Mouse (Mus musculus): ENCODE results near the gene Lipe.
A peak's percentile ranks its signal among the peaks of the same experiment; 100 is the strongest.

Lipe gene

DNA sequence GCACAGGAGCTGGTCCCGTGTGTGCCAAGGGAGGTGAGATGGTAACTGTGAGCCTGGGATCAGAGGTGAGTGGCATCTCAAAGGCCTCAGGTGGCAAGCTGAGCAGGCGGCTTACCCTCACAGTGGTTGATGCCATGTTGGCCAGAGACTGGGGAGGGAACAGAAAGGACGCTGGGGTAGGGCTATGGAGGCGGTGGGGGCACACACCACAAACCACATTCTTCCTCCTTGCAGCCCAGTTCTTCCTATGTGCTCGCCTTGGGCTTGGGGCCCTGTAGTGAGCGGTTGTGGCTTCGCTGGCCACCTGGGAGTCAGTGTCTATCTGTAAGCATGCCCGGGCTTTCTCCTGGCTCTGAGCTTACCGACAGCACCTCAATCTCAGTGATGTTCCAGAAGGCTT, 13.7 kb downstream of the Lipe start:
- DNase-seq = no peak

DNA sequence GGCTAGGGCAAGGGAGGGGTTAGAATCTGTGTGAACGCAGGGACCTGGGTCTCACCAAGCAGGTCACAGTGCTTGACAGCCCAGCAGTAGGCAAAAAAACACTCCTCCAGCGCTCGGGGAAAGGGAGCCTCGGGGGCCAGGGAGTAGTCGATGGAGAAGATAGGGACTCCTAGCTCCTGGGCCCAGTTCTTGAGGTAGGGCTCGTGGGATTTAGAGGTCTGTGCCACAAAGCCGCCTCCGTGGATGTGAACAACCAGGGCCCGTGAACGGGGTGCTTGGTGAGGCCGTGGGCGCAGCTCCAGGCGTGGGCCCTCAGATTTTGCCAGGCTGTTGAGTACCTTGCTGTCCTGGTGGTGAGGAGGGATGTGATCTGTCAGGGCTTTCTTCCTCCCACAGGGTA, 14.2 kb downstream of the Lipe start:
- DNase-seq = no peak

DNA sequence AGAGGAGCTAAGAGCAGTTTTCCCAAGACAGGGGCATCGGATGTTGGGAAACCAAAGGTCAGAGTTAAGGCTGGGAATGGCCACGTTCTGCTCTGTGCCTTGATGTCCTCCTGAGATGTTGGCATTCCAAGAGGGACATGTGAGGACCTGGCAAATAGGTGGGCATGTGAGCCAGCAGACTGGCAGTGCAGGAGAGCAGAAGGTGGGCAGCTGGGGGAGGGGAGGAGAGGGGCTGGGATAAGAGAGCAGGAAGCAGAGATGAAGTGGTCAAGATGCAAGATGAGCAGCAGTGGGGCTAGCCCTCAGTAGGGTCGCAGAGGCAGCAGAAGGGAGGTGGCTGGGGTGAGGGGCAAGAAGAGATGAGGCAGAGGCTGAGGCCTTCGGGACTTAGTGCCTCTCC, 14.6 kb downstream of the Lipe start:
- DNase-seq = no peak

DNA sequence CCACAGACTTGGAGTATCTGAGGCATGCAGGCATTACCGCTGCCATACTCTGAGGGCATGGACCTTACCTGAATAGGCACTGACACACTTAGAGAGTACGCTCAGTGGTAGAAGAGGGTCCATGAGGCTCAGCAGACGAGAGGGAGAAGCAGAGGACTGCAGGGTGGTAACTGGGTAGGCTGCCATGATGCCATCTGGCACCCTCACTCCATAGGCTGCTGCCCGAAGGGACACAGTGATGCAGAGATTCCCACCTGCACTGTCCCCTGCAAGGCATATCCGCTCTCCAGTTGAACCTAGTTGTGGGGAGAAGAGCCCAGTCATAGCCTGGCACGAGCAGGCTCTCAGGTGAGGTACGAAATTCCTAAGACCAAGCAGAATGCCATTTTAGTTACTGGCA, 15.1 kb downstream of the Lipe start:
- no peak for DNase-seq

DNA sequence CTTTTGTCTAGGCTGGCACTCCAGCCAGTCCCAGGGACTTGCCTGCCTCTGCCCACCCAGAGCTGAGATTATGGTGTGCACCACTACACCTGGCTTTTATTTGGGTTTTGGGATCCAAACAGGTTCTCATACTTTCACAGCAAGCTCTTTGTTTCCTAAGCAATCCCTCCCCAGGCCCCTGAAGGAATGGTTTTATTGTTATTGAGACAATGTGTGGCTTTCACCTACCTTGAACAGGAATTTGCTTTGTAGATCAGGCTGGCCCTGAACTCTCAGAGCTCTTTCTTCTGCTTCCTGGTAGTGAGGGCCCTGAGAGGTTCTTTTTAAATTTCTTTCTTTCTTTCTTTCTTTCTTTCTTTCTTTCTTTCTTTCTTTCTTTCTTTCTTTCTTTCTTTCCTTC, 16.0 kb downstream of the Lipe start:
- DNase-seq = no peak

DNA sequence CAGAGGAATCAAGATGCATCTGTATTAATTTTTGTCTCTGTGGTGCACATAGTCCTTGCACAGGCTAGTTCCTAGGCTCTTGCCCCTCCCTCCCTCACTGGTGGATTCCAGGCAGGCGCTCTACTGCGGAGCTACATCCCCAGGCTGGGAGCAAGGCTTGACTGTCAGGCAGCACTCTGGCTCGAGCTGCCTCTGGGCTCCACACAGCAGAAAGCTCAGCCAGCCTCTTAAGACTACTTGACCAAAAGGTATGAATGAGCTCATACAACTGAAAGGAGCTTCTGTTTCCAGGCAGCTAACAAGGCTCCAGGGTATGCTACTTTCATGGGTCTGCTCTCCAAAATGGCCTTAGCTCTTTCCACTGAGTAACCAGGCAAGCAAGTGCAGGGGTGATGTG, 17.2 kb downstream of the Lipe start:
- no peak for DNase-seq

DNA sequence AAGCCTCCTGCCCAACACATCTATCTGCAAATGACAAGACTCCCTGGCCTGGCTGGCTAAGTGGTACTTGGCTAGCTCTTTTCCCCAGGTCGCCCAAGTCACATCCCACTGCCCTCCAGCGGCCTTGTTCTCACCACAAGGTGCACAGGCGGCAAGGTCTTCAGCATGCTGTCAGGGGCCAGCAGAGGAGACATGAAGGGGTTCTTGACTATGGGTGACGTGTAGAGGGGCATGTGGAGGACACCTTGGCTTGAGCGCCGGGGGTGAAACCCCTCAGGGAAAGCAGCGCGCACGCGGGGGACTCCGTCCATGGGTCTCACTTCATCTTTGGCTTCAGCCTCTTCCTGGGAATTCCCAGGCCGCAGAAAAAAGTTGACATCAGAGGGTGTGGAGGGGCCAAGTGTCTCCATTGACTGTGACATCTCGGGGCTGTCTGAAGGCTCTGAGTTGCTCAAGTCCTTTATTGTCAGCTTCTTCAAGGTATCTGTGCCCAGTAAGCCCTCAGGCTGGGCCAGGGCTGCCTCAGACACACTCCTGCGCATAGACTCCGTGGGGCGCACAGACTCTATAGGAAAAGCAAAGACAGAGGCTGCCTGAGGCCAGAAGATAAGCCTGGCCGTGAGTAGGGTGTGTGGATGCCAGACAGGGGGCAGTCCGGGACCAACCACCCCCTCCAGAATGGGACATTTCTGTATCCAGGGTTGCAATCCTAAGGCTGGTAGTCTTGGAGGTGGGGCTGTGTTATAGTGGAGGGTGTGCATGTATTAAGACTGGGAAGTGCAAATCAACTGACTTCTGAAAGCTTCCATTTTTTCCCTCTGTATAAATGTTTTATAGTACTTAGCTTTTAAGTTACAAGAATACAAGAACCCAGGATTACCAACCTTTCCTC, 17.9 kb downstream of the Lipe start:
- peak; percentile 41 for DNase-seq

DNA sequence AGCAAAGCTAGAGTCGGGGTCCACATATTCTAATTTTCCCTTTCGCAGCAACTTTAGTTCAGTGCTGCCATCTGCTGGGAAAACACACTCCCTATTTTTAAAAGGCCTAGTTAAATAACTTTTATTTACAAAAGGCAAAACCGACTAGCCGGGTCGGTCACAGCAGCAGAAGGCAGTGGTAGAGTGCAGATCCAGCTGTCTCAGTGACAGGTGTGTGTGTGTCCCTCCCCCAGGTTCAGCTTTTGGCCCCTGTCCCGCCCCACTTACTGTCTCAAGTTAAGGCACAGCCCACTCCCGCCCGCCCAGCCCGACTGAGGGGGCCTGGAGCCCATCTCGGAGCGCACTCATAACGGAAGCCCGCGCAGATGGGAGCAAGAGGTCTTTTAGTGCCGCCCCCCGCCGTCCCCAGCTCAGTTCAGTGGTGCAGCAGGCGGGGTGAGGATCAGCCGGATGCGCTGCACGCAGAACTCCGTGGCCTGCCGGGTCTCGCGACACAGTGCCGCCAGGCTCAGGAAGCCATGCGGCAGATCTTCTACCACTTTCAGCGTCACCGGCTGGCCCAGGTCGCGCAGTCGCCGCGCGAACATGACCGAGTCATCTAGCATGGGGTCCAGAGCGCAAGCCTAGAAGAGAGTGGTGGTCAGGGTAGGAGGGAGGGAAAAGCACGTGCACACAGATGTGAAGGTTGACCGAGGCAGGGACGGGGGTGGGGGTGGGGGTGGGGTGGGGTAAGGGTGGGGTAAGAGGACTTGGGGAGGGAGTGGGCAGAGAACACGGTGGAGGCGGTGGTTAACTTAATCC, 18.8 kb downstream of the Lipe start:
- peak; percentile 56 for DNase-seq

DNA sequence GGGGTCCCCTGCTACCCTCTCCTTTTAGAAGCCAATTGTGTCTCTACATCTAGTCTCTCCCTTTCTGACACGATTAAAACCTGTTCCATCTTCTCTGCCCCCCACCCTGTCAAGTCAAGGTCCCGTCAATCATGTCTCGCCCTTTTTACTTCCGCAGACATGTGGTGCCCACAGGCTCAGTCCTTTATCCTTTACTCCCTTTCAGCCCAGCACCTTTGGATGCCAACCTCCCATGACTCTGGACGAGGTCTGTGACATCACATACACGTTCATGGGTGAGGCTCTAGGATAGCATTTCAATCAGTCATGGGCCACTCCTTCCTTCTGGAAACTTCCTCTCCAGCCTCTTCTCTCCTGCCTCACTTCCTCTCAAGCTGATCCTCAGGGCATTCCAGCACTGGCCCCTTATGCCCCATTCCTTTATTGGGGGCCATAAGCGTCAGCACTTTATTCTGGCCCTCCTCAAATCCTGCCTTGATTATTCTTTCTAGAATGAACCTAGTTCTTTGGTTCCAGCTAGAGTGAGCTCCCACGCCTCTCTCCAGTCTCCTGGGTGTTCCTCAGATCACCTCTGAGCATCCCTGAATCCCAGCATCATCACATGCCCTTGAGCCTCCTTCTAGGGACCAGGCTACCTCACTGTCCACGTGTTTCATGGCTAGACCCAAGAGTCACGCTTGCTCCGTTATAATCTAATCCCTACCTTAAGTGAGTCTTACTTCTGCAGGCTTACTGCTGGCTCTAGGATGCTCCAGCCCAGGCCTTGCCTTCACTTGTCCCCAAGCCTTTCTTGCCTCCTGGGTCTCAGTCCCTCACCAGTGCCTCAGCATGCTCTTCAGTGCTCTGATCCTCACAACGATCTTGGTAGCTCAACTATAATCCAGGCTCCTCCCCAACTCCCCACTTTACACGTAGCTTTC, 20.1 kb downstream of the Lipe start:
- DNase-seq = no peak

DNA sequence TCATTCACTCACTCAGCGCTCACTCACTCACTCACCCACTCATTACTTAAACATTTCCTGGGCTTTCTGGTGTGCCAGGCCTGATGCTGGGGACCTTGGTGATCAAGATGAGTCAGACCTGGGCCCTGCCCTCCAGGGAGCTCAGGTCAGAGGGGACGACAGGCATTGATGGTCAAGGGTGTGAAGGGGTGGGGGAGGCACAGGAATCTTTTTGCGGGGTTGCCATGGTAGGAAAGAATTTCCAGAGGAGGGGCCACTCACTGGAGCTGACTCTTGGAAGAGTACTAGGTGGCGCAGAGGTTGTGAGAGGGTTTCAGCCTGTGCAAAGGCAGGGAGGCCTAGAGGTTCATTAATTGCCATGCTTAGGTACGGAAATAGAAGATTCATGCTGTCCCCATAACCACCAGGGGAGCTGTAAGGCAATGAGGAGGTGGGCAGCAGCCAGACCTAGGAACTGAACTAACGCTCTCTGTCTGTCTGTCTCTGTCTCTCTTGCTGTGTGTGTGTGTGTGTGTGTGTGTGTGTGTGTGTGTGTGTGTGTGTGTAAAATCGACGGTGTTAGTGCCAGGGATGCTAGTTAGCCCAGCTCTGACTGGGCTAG, 21.3 kb downstream of the Lipe start:
- no peak for DNase-seq

DNA sequence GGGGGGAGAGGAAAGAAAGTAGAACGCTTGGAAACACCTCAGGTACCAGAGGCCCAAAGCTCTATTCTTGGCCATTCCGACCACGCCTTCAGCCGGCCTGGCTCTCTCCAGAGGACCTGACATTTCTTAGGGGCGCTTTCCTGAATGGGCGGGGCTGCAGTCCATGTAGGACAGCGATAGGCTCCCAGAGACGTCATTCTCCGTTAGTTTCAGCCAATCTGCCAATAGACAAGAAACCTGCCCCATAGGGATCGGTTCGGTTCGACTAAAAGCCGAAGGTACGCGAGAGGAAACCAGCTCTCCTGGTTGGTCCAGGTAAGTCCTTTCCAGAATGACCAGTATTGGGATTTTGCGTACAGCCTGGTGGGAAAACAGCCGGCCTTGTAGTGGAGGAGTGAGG, 22.0 kb downstream of the Lipe start:
- peak; percentile 68 for DNase-seq

DNA sequence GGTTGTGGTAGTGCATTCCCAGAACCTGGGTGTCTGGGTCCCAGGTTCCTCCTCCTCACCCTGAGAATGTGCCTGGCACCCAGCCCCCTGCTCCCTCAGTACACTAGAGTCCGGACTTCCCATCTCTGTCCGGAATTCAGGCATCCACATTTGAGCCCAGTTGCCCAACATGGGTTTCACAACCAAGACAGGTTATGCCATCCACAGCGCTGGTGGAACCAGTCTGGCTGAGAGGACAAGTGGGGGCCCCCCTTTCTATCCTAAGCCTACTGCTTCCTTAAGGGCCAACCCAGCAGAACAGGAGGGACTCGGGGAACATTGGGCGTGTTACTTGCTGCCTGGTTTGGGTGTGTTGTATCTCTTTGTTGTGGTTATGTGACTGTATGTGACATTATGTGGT, 26.1 kb downstream of the Lipe start:
- DNase-seq = no peak

DNA sequence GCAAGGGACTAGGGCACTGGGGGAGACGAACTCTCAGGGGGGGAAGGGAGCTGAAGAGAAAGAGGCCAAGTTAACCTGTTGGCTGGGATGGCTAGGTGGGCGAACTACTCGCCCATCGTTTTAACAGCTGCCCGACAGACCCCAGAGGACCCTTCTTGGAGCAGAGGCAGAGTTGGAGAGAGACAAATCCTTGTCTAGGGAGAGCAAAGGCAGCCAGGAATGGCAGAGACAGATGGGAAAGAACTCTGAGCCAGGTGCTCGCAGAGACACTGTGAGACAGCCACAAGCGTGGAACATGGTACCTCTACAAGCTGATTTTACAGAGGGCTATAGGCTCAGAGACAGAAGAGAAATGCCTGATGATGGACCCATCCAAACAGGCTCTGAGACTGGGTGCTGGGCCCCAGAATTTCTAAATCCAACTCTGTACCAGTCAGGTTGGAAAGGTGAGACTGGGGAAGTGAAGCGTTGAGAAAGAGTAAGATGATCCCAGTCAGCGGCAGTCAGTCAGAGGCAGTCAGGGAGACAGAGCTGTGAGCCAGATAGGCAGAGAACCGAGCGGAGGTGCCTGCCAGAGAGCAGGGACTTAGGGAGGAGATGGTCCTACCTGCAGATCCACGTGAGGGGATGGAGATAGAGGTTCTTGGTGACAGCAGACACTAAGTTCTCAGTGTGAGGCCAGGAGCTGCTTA, 29.3 kb downstream of the Lipe start, which contains the start of gene Cnfn:
TSS of gene Cnfn (minus strand) at position 667 of the 692 bp plus-strand sequence.
- DNase-seq = no peak

DNA sequence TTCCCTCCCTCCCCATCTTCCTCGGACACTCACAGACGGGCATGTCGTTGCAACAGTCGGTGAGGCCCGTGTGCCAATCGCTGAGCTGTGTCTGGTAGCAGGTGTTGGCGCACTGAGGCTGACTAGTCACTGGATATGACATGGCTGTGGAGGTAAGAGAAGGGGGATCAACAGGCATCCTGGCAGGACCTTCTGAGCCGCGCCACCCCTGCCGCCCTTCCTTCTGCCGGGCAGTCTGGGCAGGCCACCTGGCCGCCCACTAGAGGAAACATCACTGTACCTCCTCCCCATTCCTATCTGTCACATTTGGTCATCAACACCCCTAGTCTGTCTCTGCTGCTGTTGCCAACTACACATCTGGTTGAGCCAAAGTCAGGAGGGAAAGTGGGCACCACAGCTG, 30.2 kb downstream of the Lipe start:
- DNase-seq = no peak

DNA sequence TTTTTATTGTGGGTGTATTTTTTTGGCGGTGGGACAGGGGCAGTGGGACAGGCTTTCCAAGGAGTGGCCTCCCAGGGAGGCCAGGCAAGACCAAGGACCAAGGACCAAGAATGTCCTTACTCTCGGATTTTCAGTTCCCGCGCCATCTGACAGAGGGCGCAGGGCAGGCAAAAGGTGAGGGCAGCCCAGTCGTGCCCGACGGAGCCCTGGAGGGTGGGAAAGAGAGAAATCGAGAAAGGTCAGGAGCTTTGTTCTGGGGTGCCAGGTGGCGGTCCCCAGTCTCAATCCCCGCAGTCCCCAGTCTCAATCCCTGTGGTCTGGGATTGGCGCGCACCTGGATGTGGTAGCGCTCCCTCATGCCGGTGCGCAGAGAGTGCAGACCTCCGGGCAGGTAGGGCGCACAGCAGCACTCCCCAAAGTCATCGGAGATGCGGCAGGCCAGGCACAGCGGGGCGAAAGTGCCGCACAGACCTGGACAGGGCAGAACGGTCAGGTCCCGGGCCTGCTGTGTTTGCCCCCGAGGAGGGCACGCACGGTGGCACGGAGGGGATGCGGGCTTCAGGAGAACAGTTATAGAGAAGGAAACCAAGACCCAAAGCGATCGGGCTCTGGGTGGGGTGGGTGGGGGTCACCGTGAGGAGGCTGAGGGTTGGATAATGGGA, 30.7 kb downstream of the Lipe start:
- no peak for DNase-seq

DNA sequence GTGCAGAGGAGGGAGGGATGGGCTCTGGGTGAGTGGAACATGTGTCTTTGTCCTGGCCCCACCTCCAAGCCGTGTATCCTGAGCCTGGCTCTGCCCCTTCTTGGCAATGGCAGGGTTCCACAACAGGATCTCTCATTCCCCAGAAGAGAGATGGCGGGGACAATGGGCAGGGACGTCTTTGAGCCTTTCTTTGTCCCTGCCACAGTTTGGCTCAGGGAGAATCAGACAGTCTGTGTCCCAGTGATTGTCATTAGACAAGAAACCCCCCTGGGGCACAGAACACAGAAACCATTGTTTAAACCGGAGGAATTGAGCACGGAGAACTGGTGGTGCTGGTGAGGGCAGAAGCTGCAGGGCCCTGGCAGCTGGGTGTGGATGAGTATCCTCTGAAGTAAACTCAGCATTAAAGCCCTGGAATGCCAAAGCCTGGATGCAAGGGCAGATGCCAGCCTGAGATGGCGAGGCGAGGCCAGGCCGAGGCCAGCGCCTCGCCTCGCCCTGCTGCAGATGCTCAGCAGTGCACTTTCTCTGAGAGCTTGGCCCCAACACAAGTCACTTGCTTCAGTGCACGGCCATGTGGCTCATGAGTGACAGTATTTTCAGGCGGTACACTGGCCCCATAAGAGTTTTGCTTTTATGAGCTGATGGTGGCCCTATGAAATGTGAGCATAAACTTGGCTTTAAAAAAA, 32.4 kb downstream of the Lipe start:
- DNase-seq = no peak

DNA sequence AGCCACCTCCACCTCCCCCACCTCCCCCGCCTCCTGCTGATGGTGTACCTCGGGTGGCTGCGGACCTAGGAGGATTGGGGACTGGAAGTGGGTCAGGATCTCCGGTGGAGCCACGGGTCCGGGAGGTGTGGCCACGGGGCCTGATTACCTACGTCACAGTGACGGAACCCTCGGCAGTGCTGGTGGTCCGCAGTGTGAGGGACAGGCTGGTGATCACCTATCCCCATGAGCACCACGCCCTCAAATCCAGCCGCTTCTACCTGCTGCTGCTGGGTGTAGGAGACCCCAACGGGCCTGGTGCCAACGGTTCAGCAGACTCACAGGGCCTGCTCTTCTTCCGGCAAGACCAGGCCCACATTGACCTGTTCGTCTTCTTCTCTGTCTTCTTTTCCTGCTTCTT, 34.9 kb downstream of the Lipe start:
- no peak for DNase-seq

DNA sequence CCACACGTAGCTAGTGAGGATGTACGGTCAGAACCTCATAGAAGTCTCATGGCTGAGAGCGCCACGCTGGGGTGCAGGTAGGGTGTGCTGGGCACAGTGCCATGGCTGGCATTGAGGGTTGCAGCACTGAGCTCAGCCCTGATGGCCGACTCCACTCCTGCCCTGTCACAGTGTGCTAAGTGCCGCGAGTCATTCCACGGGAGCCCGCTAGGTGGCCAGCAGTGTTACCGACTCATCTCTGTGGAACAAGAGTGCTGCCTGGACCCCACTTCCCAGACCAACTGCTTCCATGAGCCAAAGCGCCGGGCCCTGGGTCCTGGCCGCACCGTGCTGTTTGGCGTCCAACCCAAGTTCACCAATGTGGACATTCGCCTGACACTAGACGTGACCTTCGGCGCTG, 35.4 kb downstream of the Lipe start:
- no peak for DNase-seq

DNA sequence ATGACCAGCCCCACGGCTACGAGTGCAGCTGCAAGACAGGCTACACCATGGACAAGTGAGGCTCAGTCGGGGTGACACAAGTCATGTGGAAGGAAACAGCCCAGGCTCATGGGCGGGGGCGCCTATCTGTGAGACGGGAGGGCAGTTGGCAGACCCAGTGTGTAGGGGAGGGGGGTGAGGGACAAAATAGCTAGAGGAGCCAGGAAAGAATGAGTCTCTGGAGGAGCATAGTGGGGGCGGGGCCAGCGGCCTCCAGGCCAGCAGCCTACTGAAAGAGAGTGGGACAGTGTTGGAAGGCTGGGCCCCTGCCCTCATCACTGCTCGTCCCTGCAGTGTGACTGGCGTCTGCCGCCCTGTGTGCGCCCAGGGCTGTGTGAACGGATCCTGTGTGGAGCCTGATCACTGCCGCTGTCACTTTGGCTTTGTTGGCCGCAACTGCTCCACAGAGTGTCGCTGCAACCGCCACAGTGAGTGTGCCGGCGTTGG, 39.7 kb downstream of the Lipe start:
- DNase-seq = no peak

DNA sequence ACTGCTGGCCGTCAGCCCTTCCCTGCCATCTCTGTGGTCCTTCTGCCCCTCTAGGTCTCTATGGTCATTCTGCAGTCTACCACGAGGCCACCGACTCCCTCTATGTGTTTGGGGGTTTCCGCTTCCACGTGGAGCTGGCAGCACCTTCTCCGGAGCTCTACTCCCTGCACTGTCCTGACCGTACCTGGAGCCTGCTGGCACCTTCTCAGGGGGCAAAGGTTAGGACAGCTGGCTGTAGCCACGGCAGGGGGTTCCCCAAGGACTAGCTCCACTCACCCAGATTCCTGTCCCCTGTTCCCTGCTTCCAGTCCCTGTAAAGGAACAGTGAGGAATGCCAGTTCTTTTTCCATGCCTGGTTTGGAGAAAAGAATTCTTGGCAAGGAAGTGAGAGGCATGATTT, 49.6 kb downstream of the Lipe start:
- no peak for DNase-seq
